Mouse (Mus musculus): ENCODE results near the gene Ankrd55. TPM values are rescaled to one million over a fixed set of nuclear protein-coding genes. Genes with fewer than 3 reads are reported as not detected.

The Ankrd55 gene
- polyA plus RNA-seq, 1 experiment: 0.74 TPM

- no peak overlapping the region for H3K4me3 ChIP-seq (ENCODE audit: insufficient read depth, low read length)
- no peak; the same call in 1 of the 2 replicates for TF ChIP-seq POLR2A (IDR thresholded peaks at IDR 0.05; ENCODE audit: low read depth, low read length)
- no peak for TF ChIP-seq CTCF (IDR thresholded peaks at IDR 0.05; ENCODE audit: borderline replicate concordance, insufficient read depth, low read length)
Measured at GRCm38 (mm10) chr13:112331682-112332061, 43.4 kb downstream of the Ankrd55 start.

GRCm38 (mm10) chr13:112335531-112335930, 47.3 kb downstream of the Ankrd55 start:
- H3K27ac ChIP-seq (ENCODE audit: insufficient read depth, low read length): peak overlapping the region; percentile 55
- H3K4me3 ChIP-seq (ENCODE audit: insufficient read depth, low read length): no peak overlapping the region
- H3K4me1 ChIP-seq (ENCODE audit: control insufficient read depth, insufficient read depth, low read length): peaks cover 8% of the 10 kb centered on the region
- TF ChIP-seq CTCF (IDR thresholded peaks at IDR 0.05; ENCODE audit: borderline replicate concordance, insufficient read depth, low read length) (no peak), POLR2A (IDR thresholded peaks at IDR 0.05; ENCODE audit: low read depth, low read length) (no peak)

More at GRCm38 (mm10) chr13:112331682-112332061, 43.4 kb downstream of the Ankrd55 start:
- Histone ChIP-seq H3K27ac (ENCODE audit: insufficient read depth, low read length) (peak overlapping the region; percentile 76), H3K4me1 (ENCODE audit: control insufficient read depth, insufficient read depth, low read length) (peaks cover 18% of the 10 kb centered on the region)

- no peak for TF ChIP-seq CTCF (IDR thresholded peaks at IDR 0.05; ENCODE audit: borderline replicate concordance, insufficient read depth, low read length)
- no peak for TF ChIP-seq POLR2A (IDR thresholded peaks at IDR 0.05; ENCODE audit: low read depth, low read length)
- Histone ChIP-seq H3K4me3 (ENCODE audit: insufficient read depth, low read length) (no peak overlapping the region), H3K27ac (ENCODE audit: insufficient read depth, low read length) (no peak overlapping the region), H3K4me1 (ENCODE audit: control insufficient read depth, insufficient read depth, low read length) (no peaks in the 10 kb centered on the region; the same call in 1 of the 2 replicates)
Measured at GRCm38 (mm10) chr13:112337146-112337545, 48.9 kb downstream of the Ankrd55 start.

GRCm38 (mm10) chr13:112340205-112340604, 52.0 kb downstream of the Ankrd55 start:
- Histone ChIP-seq H3K4me3 (ENCODE audit: insufficient read depth, low read length) (no peak overlapping the region), H3K27ac (ENCODE audit: insufficient read depth, low read length) (peak overlapping the region; percentile 92), H3K4me1 (ENCODE audit: control insufficient read depth, insufficient read depth, low read length) (peaks cover 10% of the 10 kb centered on the region)
- TF ChIP-seq POLR2A (IDR thresholded peaks at IDR 0.05; ENCODE audit: low read depth, low read length): 0 out of 2 replicates have a peak, but pooled peaks have one; percentile 2
- TF ChIP-seq CTCF (IDR thresholded peaks at IDR 0.05; ENCODE audit: borderline replicate concordance, insufficient read depth, low read length): no peak

- Histone ChIP-seq H3K4me3 (ENCODE audit: insufficient read depth, low read length) (no peak overlapping the region), H3K27ac (ENCODE audit: insufficient read depth, low read length) (peak overlapping the region; percentile 92), H3K4me1 (ENCODE audit: control insufficient read depth, insufficient read depth, low read length) (peaks cover 10% of the 10 kb centered on the region)
- TF ChIP-seq CTCF (IDR thresholded peaks at IDR 0.05; ENCODE audit: borderline replicate concordance, insufficient read depth, low read length) (no peak), POLR2A (IDR thresholded peaks at IDR 0.05; ENCODE audit: low read depth, low read length) (0 out of 2 replicates have a peak, but pooled peaks have one; percentile 37)
Measured at GRCm38 (mm10) chr13:112340761-112341160, 52.5 kb downstream of the Ankrd55 start.

GRCm38 (mm10) chr13:112342971-112343627, 54.8 kb downstream of the Ankrd55 start:
- H3K4me1 ChIP-seq (ENCODE audit: control insufficient read depth, insufficient read depth, low read length): peaks cover 20% of the 10 kb centered on the region
- TF ChIP-seq CTCF (IDR thresholded peaks at IDR 0.05; ENCODE audit: borderline replicate concordance, insufficient read depth, low read length) (no peak), POLR2A (IDR thresholded peaks at IDR 0.05; ENCODE audit: low read depth, low read length) (no peak)
- peak overlapping the region; percentile 77 for H3K27ac ChIP-seq (ENCODE audit: insufficient read depth, low read length)
- H3K4me3 ChIP-seq (ENCODE audit: insufficient read depth, low read length): no peak overlapping the region

- TF ChIP-seq POLR2A (IDR thresholded peaks at IDR 0.05; ENCODE audit: low read depth, low read length): no peak
- TF ChIP-seq CTCF (IDR thresholded peaks at IDR 0.05; ENCODE audit: borderline replicate concordance, insufficient read depth, low read length): no peak
- Histone ChIP-seq H3K4me1 (ENCODE audit: control insufficient read depth, insufficient read depth, low read length) (peaks cover 20% of the 10 kb centered on the region), H3K27ac (ENCODE audit: insufficient read depth, low read length) (peak overlapping the region; percentile 77), H3K4me3 (ENCODE audit: insufficient read depth, low read length) (no peak overlapping the region)
Measured at GRCm38 (mm10) chr13:112343628-112344009, 55.4 kb downstream of the Ankrd55 start.

GRCm38 (mm10) chr13:112344270-112344864, 56.1 kb downstream of the Ankrd55 start:
- H3K27ac ChIP-seq (ENCODE audit: insufficient read depth, low read length): peak overlapping the region; percentile 77
- H3K4me1 ChIP-seq (ENCODE audit: control insufficient read depth, insufficient read depth, low read length): peaks cover 20% of the 10 kb centered on the region
- TF ChIP-seq CTCF (IDR thresholded peaks at IDR 0.05; ENCODE audit: borderline replicate concordance, insufficient read depth, low read length): no peak
- TF ChIP-seq POLR2A (IDR thresholded peaks at IDR 0.05; ENCODE audit: low read depth, low read length): no peak
- H3K4me3 ChIP-seq (ENCODE audit: insufficient read depth, low read length): no peak overlapping the region

- H3K27ac ChIP-seq (ENCODE audit: insufficient read depth, low read length): peak overlapping the region; percentile 88
- peaks cover 20% of the 10 kb centered on the region for H3K4me1 ChIP-seq (ENCODE audit: control insufficient read depth, insufficient read depth, low read length)
- no peak for TF ChIP-seq POLR2A (IDR thresholded peaks at IDR 0.05; ENCODE audit: low read depth, low read length)
- TF ChIP-seq CTCF (IDR thresholded peaks at IDR 0.05; ENCODE audit: borderline replicate concordance, insufficient read depth, low read length): no peak
- no peak overlapping the region for H3K4me3 ChIP-seq (ENCODE audit: insufficient read depth, low read length)
Measured at GRCm38 (mm10) chr13:112345542-112345941, 57.3 kb downstream of the Ankrd55 start.

GRCm38 (mm10) chr13:112346031-112346430, 57.8 kb downstream of the Ankrd55 start:
- peak overlapping the region; percentile 85 for H3K27ac ChIP-seq (ENCODE audit: insufficient read depth, low read length)
- H3K4me3 ChIP-seq (ENCODE audit: insufficient read depth, low read length): no peak overlapping the region
- H3K4me1 ChIP-seq (ENCODE audit: control insufficient read depth, insufficient read depth, low read length): peaks cover 20% of the 10 kb centered on the region
- TF ChIP-seq POLR2A (IDR thresholded peaks at IDR 0.05; ENCODE audit: low read depth, low read length): no peak
- no peak for TF ChIP-seq CTCF (IDR thresholded peaks at IDR 0.05; ENCODE audit: borderline replicate concordance, insufficient read depth, low read length)

All from embryonic fibroblast, embryonic 13.5 days (primary cell).